Mouse (Mus musculus) hindbrain, embryonic 10.5 days (tissue): ENCODE results near the gene Itgb7. TPM values are rescaled to one million over a fixed set of nuclear protein-coding genes. Genes with fewer than 3 reads are reported as not detected.

ENCODE experiments used
- DNase-seq: peaks from one replicate; pipeline ENCODE4 v3.0.0-alpha.2; 2017; ENCODE audit warnings: low spot score
- H3K27ac ChIP-seq: fragments of 300-500 bp; sonication (generic); 2 replicates; pipeline ENCODE4 v1.5.1; 2016; ENCODE audit warnings: mild to moderate bottlenecking, moderate library complexity
- H3K27me3 ChIP-seq: fragments of 300-500 bp; sonication (generic); 2 replicates; pipeline ENCODE4 v1.6.1; 2016; ENCODE audit warnings: mild to moderate bottlenecking; ENCODE audit not compliant: poor library complexity, insufficient read depth, severe bottlenecking
- H3K36me3 ChIP-seq: fragments of 300-500 bp; sonication (generic); 2 replicates; pipeline ENCODE4 v1.6.1; 2016; ENCODE audit warnings: mild to moderate bottlenecking, moderate library complexity
- H3K4me1 ChIP-seq: fragments of 300-500 bp; sonication (generic); replicated peaks from 2 replicates; pipeline ENCODE4 v1.6.1; 2016; ENCODE audit warnings: mild to moderate bottlenecking
- H3K4me3 ChIP-seq: fragments of 300-500 bp; sonication (generic); 2 replicates; pipeline ENCODE4 v1.5.1; 2016; ENCODE audit warnings: mild to moderate bottlenecking, moderate library complexity
- H3K9me3 ChIP-seq: fragments of 300-500 bp; sonication (generic); 2 replicates; pipeline ENCODE4 v1.6.1; 2016; ENCODE audit warnings: mild to moderate bottlenecking, moderate library complexity
- WGBS: fragments of 180-500 bp; shearing (Covaris S2); methylation state at CpG from one replicate; pipeline ENCODE4 v1.1.7; 2016; 5-methylcytosine and 5-hydroxymethylcytosine counted together
- polyA plus RNA-seq: library from polyadenylated mRNA; unstranded; fragments of >200 nt; fragmentation: Nextera tagmentation; extraction: Ambion mirVana; gene quantifications from 2 replicates; pipeline ENCODE4 v1.2.1, GENCODE M21; 2016

Itgb7 gene
- polyA plus RNA-seq, 1 experiment from 2014 or later = 0.90 TPM

- under 1% methylated on average over 44 of the region's 44 CpGs for WGBS
- peaks cover 89% of the 10 kb centered on the region for H3K4me1 ChIP-seq
Measured at GRCm38 (mm10) chr15:102245891-102246741, 14.4 kb upstream of the Itgb7 start.

GRCm38 (mm10) chr15:102245461-102245881 is 13.7 kb upstream of the Itgb7 start:
- H3K27me3 ChIP-seq = peaks cover 96% of the 10 kb centered on the region
- peak overlapping the region; percentile 68 for H3K4me3 ChIP-seq
- no peaks in the 10 kb centered on the region for H3K9me3 ChIP-seq
- no peak for DNase-seq
- peaks cover 82% of the 10 kb centered on the region for H3K4me1 ChIP-seq
- H3K36me3 ChIP-seq = no peaks in the 10 kb centered on the region
- WGBS = 3% methylated on average over 14 of the region's 14 CpGs
- H3K27ac ChIP-seq = peak overlapping the region; percentile 85

More at GRCm38 (mm10) chr15:102245891-102246741, 14.4 kb upstream of the Itgb7 start:
- DNase-seq = peak; percentile 77
- Histone ChIP-seq H3K9me3 (no peaks in the 10 kb centered on the region), H3K27me3 (peaks cover 99% of the 10 kb centered on the region), H3K27ac (peak overlapping the region; percentile 85), H3K36me3 (no peaks in the 10 kb centered on the region), H3K4me3 (peak overlapping the region; percentile 68)

GRCm38 (mm10) chr15:102244306-102245191 is 12.8 kb upstream of the Itgb7 start:
- H3K27ac ChIP-seq = peak overlapping the region; percentile 20; the same call in 1 of the 2 replicates
- WGBS = 5% methylated on average over 19 of the region's 19 CpGs
- DNase-seq = no peak
- no peaks in the 10 kb centered on the region for H3K36me3 ChIP-seq
- peak overlapping the region; percentile 68 for H3K4me3 ChIP-seq
- peaks cover 77% of the 10 kb centered on the region for H3K4me1 ChIP-seq
- peaks cover 94% of the 10 kb centered on the region for H3K27me3 ChIP-seq
- H3K9me3 ChIP-seq = no peaks in the 10 kb centered on the region

GRCm38 (mm10) chr15:102243229-102244190 is 11.8 kb upstream of the Itgb7 start:
- 0 out of 2 replicates have a peak, but pooled peaks cover 2% of the 10 kb centered on the region for H3K36me3 ChIP-seq
- no peaks in the 10 kb centered on the region for H3K9me3 ChIP-seq
- DNase-seq = peak; percentile 31
- H3K27me3 ChIP-seq = peaks cover 84% of the 10 kb centered on the region
- H3K4me1 ChIP-seq = peaks cover 71% of the 10 kb centered on the region
- WGBS = 10% methylated on average over 22 of the region's 22 CpGs
- H3K27ac ChIP-seq = peak overlapping the region; percentile 74
- H3K4me3 ChIP-seq = peak overlapping the region; percentile 68

GRCm38 (mm10) chr15:102242404-102243228 is 10.9 kb upstream of the Itgb7 start:
- 30% methylated on average over 12 of the region's 12 CpGs for WGBS
- DNase-seq = no peak
- Histone ChIP-seq H3K27ac (no peak overlapping the region), H3K4me3 (peak overlapping the region; percentile 68; the same call in 1 of the 2 replicates), H3K27me3 (peaks cover 75% of the 10 kb centered on the region), H3K9me3 (no peaks in the 10 kb centered on the region), H3K4me1 (peaks cover 62% of the 10 kb centered on the region), H3K36me3 (0 out of 2 replicates have a peak, but pooled peaks cover 3% of the 10 kb centered on the region)

GRCm38 (mm10) chr15:102240607-102241006 is 8.9 kb upstream of the Itgb7 start:
- Histone ChIP-seq H3K4me3 (no peak overlapping the region), H3K36me3 (0 out of 2 replicates have a peak, but pooled peaks cover 3% of the 10 kb centered on the region), H3K27ac (no peak overlapping the region), H3K9me3 (no peaks in the 10 kb centered on the region), H3K27me3 (peaks cover 56% of the 10 kb centered on the region), H3K4me1 (peaks cover 49% of the 10 kb centered on the region)
- no peak for DNase-seq
- WGBS = 87% methylated on average over 4 of the region's 4 CpGs

- peaks cover 48% of the 10 kb centered on the region for H3K27me3 ChIP-seq
- 0 out of 2 replicates have a peak overlapping the region, but pooled peaks have one; percentile 14 for H3K27ac ChIP-seq
- H3K36me3 ChIP-seq = 0 out of 2 replicates have a peak, but pooled peaks cover 9% of the 10 kb centered on the region
- 77% methylated on average over 11 of the region's 11 CpGs for WGBS
- H3K4me3 ChIP-seq = no peak overlapping the region
- H3K4me1 ChIP-seq = peaks cover 49% of the 10 kb centered on the region
- H3K9me3 ChIP-seq = no peaks in the 10 kb centered on the region
- DNase-seq = no peak
Measured at GRCm38 (mm10) chr15:102239851-102240250, 8.1 kb upstream of the Itgb7 start.

GRCm38 (mm10) chr15:102239260-102239590 is 7.5 kb upstream of the Itgb7 start:
- Histone ChIP-seq H3K27ac (no peak overlapping the region), H3K27me3 (peaks cover 42% of the 10 kb centered on the region), H3K36me3 (0 out of 2 replicates have a peak, but pooled peaks cover 9% of the 10 kb centered on the region), H3K4me1 (peaks cover 51% of the 10 kb centered on the region), H3K4me3 (no peak overlapping the region), H3K9me3 (no peaks in the 10 kb centered on the region)
- 13% methylated on average over 9 of the region's 9 CpGs for WGBS
- DNase-seq = peak; percentile 84

- Histone ChIP-seq H3K27ac (no peak overlapping the region), H3K4me1 (peaks cover 51% of the 10 kb centered on the region), H3K27me3 (peaks cover 37% of the 10 kb centered on the region), H3K4me3 (no peak overlapping the region), H3K9me3 (no peaks in the 10 kb centered on the region), H3K36me3 (0 out of 2 replicates have a peak, but pooled peaks cover 9% of the 10 kb centered on the region)
- no peak for DNase-seq
- WGBS = 86% methylated on average over 14 of the region's 14 CpGs
Measured at GRCm38 (mm10) chr15:102238543-102239259, 7.0 kb upstream of the Itgb7 start.

- 45% methylated on average over 21 of the region's 21 CpGs for WGBS
- Histone ChIP-seq H3K4me3 (no peak overlapping the region), H3K36me3 (0 out of 2 replicates have a peak, but pooled peaks cover 9% of the 10 kb centered on the region), H3K9me3 (no peaks in the 10 kb centered on the region), H3K27me3 (peaks cover 8% of the 10 kb centered on the region), H3K27ac (peak overlapping the region; percentile 79), H3K4me1 (peaks cover 48% of the 10 kb centered on the region)
- DNase-seq = no peak
Measured at GRCm38 (mm10) chr15:102235371-102236027, 3.8 kb upstream of the Itgb7 start.
